In the genomic region with DNA sequence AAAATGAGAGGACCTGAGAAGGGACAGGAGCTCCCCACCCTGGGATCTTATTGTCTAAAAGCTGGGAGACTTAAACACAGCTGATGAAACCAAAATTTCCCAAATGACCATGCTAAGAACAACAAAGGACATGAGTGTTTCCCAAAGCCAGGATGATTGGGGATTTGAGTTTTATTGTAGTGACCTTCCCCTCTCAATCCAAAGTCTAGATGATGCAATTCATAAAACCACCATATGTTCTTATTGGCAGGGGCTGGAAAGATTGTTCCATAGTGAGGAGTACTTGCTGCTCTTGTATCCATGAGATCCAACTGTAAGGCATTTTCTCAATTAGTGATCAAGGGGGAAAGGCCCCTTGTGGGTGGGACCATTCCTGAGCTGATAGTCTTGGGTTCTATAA, we compare ENCODE assay signal across 26 mouse cellular contexts.
A peak's percentile ranks its signal among the peaks of the same experiment; 100 is the strongest.
DNase-seq lines count a peak whose midpoint lies in the region; ATAC-seq and TF ChIP-seq lines count a peak whose summit lies in the region.
"Had no signal": no experiment of that assay in that cellular context is flagged by ENCODE, and none has a peak within 500 bp of the region (broad histone marks: within the 10 kb centered on the region; RNA-seq: fewer than 3 reads in every experiment).

No protein-coding gene starts in this region.

- no peaks in the 10 kb centered on the region for H3K9me3 ChIP-seq in limb, embryonic 14.5 days (ENCODE audit: control insufficient read depth, low read length)
- no peaks in the 10 kb centered on the region for H3K9me3 ChIP-seq in limb, embryonic 10.5 days (replicated peaks)
- H3K9me3 ChIP-seq: forebrain, embryonic 10.5 days; forebrain, embryonic 13.5 days; heart, embryonic 12.5 days; heart, embryonic 15.5 days had no signal

- H3K4me1 ChIP-seq in limb, embryonic 14.5 days (ENCODE audit: control insufficient read depth, insufficient read depth, low read length), result no peaks in the 10 kb centered on the region
- peaks cover 11% of the 10 kb centered on the region for H3K4me1 ChIP-seq in limb, embryonic 10.5 days
- H3K4me1 ChIP-seq: heart, embryonic 15.5 days had no signal

- H3K27ac ChIP-seq in gastrocnemius, adult 2 months, result 0 out of 2 replicates have a peak overlapping the region, but pooled peaks have one; percentile 65
- H3K27ac ChIP-seq in limb, embryonic 14.5 days (replicated peaks; ENCODE audit: low read depth, low read length), result no peak overlapping the region
- no peak overlapping the region for H3K27ac ChIP-seq in limb, embryonic 10.5 days
- H3K27ac ChIP-seq: forebrain, embryonic 10.5 days; forebrain, embryonic 13.5 days; heart, embryonic 15.5 days; hindbrain, embryonic 14.5 days; hindbrain, postnatal 0 days had no signal

- H3K9ac ChIP-seq in limb, embryonic 14.5 days (ENCODE audit: low read depth, low read length, severe bottlenecking), result no peak overlapping the region
- H3K9ac ChIP-seq: forebrain, embryonic 13.5 days; heart, embryonic 12.5 days; heart, embryonic 15.5 days; hindbrain, embryonic 14.5 days had no signal

- no peaks in the 10 kb centered on the region for H3K79me2 ChIP-seq in myocyte (ENCODE audit: control insufficient read depth, insufficient read depth)

- no peak for TF ChIP-seq POLR2A in limb, embryonic 14.5 days (IDR thresholded peaks at IDR 0.05; ENCODE audit: borderline replicate concordance, extremely low read depth, insufficient read depth, insufficient read length)
- no peak for TF ChIP-seq POLR2A in myocyte (IDR thresholded peaks at IDR 0.05; ENCODE audit: insufficient read length, low read depth)

- H3ac ChIP-seq in myocyte (ENCODE audit: control insufficient read depth, insufficient read length), result no peak overlapping the region

- intact Hi-C loops in gastrocnemius, adult 2 months (cut with DNase I), result no loop called here
- intact Hi-C loops in gastrocnemius, postnatal 36 days (cut with DNase I), result no loop called here
- intact Hi-C loops in heart, postnatal 14 days (cut with DNase I), result loop anchor here (10.0 kb wide), 1 partner anchor 337 kb away; no protein-coding TSS in a partner anchor

- no peak for DNase-seq in gastrocnemius, adult 2 months
- DNase-seq in gastrocnemius, postnatal 36 days, result no peak
- DNase-seq in limb, embryonic 14.5 days (ENCODE audit: low spot score), result peak; percentile 6
- DNase-seq in limb, embryonic 10.5 days (ENCODE audit: low spot score), result no peak
- DNase-seq in 3T3-L1 (ENCODE audit: low read depth, low spot score), result peak; percentile 26
- no peak for DNase-seq in heart, postnatal 14 days
- no peak for DNase-seq in layer of hippocampus, adult 9-10 months (ENCODE audit: low spot score)
- DNase-seq: adrenal gland, adult 8-10 months; adrenal gland, postnatal 25 days; B cell, adult 2 months; cerebellum, adult 18-20 months; cerebellum, adult 9-10 months; cerebellum, postnatal 14 days; gastrocnemius, postnatal 14 days; heart, adult 18-20 months; heart, postnatal 10 days; heart, postnatal 4 days had no signal

- no peak overlapping the region for H3K4me2 ChIP-seq in limb, embryonic 14.5 days (replicated peaks; ENCODE audit: low read depth, low read length, severe bottlenecking)
- H3K4me2 ChIP-seq in myocyte (ENCODE audit: low read depth), result peak overlapping the region; percentile 2
- H3K4me2 ChIP-seq: forebrain, embryonic 13.5 days; heart, embryonic 12.5 days; heart, embryonic 15.5 days; hindbrain, embryonic 14.5 days had no signal

- H3K4me3 ChIP-seq in gastrocnemius, adult 2 months, result no peak overlapping the region
- H3K4me3 ChIP-seq in limb, embryonic 14.5 days (replicated peaks; ENCODE audit: low read length), result no peak overlapping the region
- no peak overlapping the region for H3K4me3 ChIP-seq in limb, embryonic 10.5 days
- H3K4me3 ChIP-seq in myocyte, result no peak overlapping the region
- H3K4me3 ChIP-seq: forebrain, embryonic 10.5 days; forebrain, embryonic 13.5 days; heart, embryonic 12.5 days; heart, embryonic 15.5 days had no signal

- H3K36me3 ChIP-seq in limb, embryonic 14.5 days (ENCODE audit: control insufficient read depth, insufficient read depth, low read length), result no peaks in the 10 kb centered on the region
- no peaks in the 10 kb centered on the region for H3K36me3 ChIP-seq in limb, embryonic 10.5 days
- no peaks in the 10 kb centered on the region for H3K36me3 ChIP-seq in myocyte (ENCODE audit: control insufficient read depth, insufficient read depth)
- H3K36me3 ChIP-seq: forebrain, embryonic 10.5 days; heart, embryonic 12.5 days; heart, embryonic 15.5 days had no signal

- no peak for ATAC-seq in limb, embryonic 14.5 days (ENCODE audit: low FRiP score, low read depth)
- ATAC-seq: CD4-positive, CD25-positive, alpha-beta regulatory T cell, adult 4 months; forebrain, embryonic 13.5 days; forebrain, embryonic 16.5 days; hindbrain, postnatal 0 days had no signal

- no peak for TF ChIP-seq CTCF in gastrocnemius, adult 2 months (IDR thresholded peaks at IDR 0.05)

- H3K27me3 ChIP-seq in limb, embryonic 14.5 days (ENCODE audit: control insufficient read depth, insufficient read depth, low read length), result no peaks in the 10 kb centered on the region
- no peaks in the 10 kb centered on the region for H3K27me3 ChIP-seq in limb, embryonic 10.5 days (ENCODE audit: low read depth, poor library complexity, severe bottlenecking)
- no peaks in the 10 kb centered on the region for H3K27me3 ChIP-seq in myocyte (ENCODE audit: control insufficient read depth, insufficient read depth, insufficient read length)
- H3K27me3 ChIP-seq: forebrain, embryonic 13.5 days; heart, embryonic 12.5 days; heart, embryonic 15.5 days had no signal

TF ChIP-seq in myocyte, 11 proteins besides CTCF, POLR2A, EP300 and RAD21:
- TF ChIP-seq E2F4 (IDR thresholded peaks at IDR 0.05; ENCODE audit: insufficient read depth), result no peak
- peak; percentile 71; the same call in 1 of the 2 replicates for TF ChIP-seq CEBPB (IDR thresholded peaks at IDR 0.05; ENCODE audit: insufficient read depth, poor library complexity, severe bottlenecking)
TF ChIP-seq in myocyte: peak in this region for 1.

Comparison
In these comparisons a context has a peak if more than half of its experiments do, and no peak if none do; other contexts are left out.
1. DNase-seq: peak in limb, embryonic 14.5 days (single experiment) and 3T3-L1 (single experiment); none in gastrocnemius, adult 2 months (single experiment), gastrocnemius, postnatal 36 days (0 of 2), limb, embryonic 10.5 days (single experiment), heart, postnatal 14 days (0 of 2) and layer of hippocampus, adult 9-10 months (single experiment).